Mouse (Mus musculus): ENCODE measurements at regions not wholly inside any gene's neighbourhood (a gene's known extent, or its start where the extent isn't known, plus 50 kb on each side); places are given as distances from the start of the nearest gene placed in this dataset. TPM values are rescaled to one million over a fixed set of nuclear protein-coding genes. Genes with fewer than 3 reads are reported as not detected.
"Not testable (repeated sequence)": the region's sequence is repeated elsewhere in the genome, so short reads cannot be mapped to it uniquely, and the experiment has no call there.

- no peak overlapping the region for H3K9ac ChIP-seq
- ATAC-seq (ENCODE audit: low FRiP score) = no peak
- no peak overlapping the region for H3K27ac ChIP-seq
- WGBS = 90% methylated on average over 4 of the region's 4 CpGs
- no peaks in the 10 kb centered on the region for H3K4me1 ChIP-seq (replicated peaks)
- no peak overlapping the region for H3K4me2 ChIP-seq
- H3K4me3 ChIP-seq = no peak overlapping the region
- H3K9me3 ChIP-seq = no peaks in the 10 kb centered on the region
- H3K36me3 ChIP-seq = no peaks in the 10 kb centered on the region
- no peaks in the 10 kb centered on the region for H3K27me3 ChIP-seq
Observed at GRCm38 (mm10) chr11:16669453-16670251, 82.4 kb upstream of the Egfr start.

- H3K4me3 ChIP-seq = no peak overlapping the region
- no peak for ATAC-seq (ENCODE audit: low FRiP score)
- H3K9me3 ChIP-seq = no peaks in the 10 kb centered on the region
- no peak overlapping the region for H3K27ac ChIP-seq
- no peak overlapping the region for H3K9ac ChIP-seq
- H3K4me2 ChIP-seq = no peak overlapping the region
- 74% methylated on average over 1 of the region's 1 CpGs for WGBS
- H3K27me3 ChIP-seq = no peaks in the 10 kb centered on the region
- H3K4me1 ChIP-seq (replicated peaks) = no peaks in the 10 kb centered on the region
- no peaks in the 10 kb centered on the region for H3K36me3 ChIP-seq
Observed at GRCm38 (mm10) chr11:16670282-16670681, 81.7 kb upstream of the Egfr start.

DNA sequence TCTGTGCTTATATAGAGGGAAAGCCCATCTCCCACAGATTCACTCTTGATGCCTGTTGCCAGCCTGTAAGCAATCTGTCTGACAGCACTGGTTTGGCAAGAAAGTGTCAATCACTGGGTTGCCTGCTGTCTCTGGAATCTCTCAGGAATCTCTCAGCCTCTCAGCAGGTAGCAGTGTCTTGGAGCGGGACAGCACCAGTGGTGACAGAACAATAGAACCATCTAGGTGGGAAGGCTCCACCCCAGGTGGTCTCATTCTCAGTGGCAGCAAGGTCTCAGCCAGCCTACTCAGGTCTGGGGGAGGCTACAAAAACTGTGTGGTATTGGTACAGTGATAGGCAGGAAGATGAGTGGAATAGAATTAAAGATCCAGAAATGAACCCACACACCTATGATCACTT, 76.1 kb upstream of the Egfr start:
- ATAC-seq (ENCODE audit: low FRiP score); H3K4me2 ChIP-seq; H3K4me1 ChIP-seq (replicated peaks); H3K9ac ChIP-seq; H3K4me3 ChIP-seq; H3K9me3 ChIP-seq; H3K36me3 ChIP-seq; H3K27ac ChIP-seq; H3K27me3 ChIP-seq: not testable (repeated sequence)
- 33% methylated on average over 1 of the region's 1 CpGs for WGBS

DNA sequence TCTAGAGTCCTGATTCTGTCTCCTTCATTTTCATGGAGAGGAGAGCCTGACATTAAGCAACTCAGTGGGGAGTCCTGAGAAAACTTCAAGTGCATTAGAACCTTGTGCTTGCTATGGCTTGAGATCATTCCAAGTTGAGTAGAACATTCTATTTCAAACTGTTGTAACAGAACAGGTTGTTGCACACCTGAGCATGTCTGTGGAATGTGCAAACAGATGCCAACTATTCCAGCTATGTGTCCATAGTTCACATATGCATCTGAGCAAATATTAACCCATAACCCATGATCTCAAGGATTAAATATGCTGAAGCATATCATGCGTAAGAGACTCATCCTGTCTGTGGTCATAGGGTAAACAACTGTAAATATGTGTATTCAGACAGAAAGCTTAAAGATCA, 68.5 kb upstream of the Egfr start:
- H3K36me3 ChIP-seq = no peaks in the 10 kb centered on the region
- H3K4me3 ChIP-seq = no peak overlapping the region
- H3K9me3 ChIP-seq = no peaks in the 10 kb centered on the region
- H3K27ac ChIP-seq = no peak overlapping the region
- H3K4me1 ChIP-seq (replicated peaks) = no peaks in the 10 kb centered on the region
- WGBS = 91% methylated on average over 1 of the region's 1 CpGs
- ATAC-seq (ENCODE audit: low FRiP score) = no peak
- no peak overlapping the region for H3K9ac ChIP-seq
- no peaks in the 10 kb centered on the region for H3K27me3 ChIP-seq
- H3K4me2 ChIP-seq = no peak overlapping the region

GRCm38 (mm10) chr11:16695596-16695995, 56.4 kb upstream of the Egfr start:
- no peaks in the 10 kb centered on the region for H3K36me3 ChIP-seq
- no peaks in the 10 kb centered on the region for H3K4me1 ChIP-seq (replicated peaks)
- no peaks in the 10 kb centered on the region for H3K9me3 ChIP-seq
- H3K27me3 ChIP-seq = no peaks in the 10 kb centered on the region
- ATAC-seq (ENCODE audit: low FRiP score) = no peak
- WGBS = 96% methylated on average over 1 of the region's 1 CpGs
- no peak overlapping the region for H3K9ac ChIP-seq
- H3K4me3 ChIP-seq = no peak overlapping the region
- H3K4me2 ChIP-seq = no peak overlapping the region
- H3K27ac ChIP-seq = no peak overlapping the region

DNA sequence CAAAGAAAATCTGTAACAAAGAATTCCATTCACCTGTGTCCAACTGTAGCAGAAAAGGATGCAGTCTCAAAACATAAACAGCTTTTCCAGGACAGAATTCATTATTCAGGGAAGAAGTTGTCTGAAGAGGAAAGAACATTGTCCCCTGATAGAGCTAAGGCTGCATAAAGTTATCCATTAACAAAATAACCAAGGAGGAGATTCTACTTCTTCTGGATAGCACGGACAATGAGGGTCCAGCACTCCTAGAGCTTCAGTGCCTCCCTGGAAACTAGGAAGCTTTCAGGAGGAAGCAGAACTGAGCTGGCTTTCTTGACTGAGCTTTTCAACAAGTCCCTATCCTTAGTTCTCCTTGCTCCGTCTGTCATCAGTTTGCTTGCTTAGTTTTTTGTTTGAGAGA, 55.2 kb upstream of the Egfr start:
- Histone ChIP-seq H3K9ac (no peak overlapping the region), H3K4me1 (replicated peaks) (no peaks in the 10 kb centered on the region), H3K9me3 (no peaks in the 10 kb centered on the region), H3K4me2 (no peak overlapping the region), H3K27ac (no peak overlapping the region), H3K36me3 (no peaks in the 10 kb centered on the region), H3K27me3 (no peaks in the 10 kb centered on the region), H3K4me3 (no peak overlapping the region)
- WGBS = 63% methylated on average over 2 of the region's 2 CpGs
- no peak for ATAC-seq (ENCODE audit: low FRiP score)

- 93% methylated on average over 4 of the region's 4 CpGs for WGBS
- no peak for ATAC-seq (ENCODE audit: low FRiP score)
- H3K4me2 ChIP-seq = no peak overlapping the region
- H3K27ac ChIP-seq = no peak overlapping the region
- H3K9ac ChIP-seq = no peak overlapping the region
- no peaks in the 10 kb centered on the region for H3K36me3 ChIP-seq
- no peaks in the 10 kb centered on the region for H3K27me3 ChIP-seq
- no peaks in the 10 kb centered on the region for H3K9me3 ChIP-seq
- H3K4me1 ChIP-seq (replicated peaks) = no peaks in the 10 kb centered on the region
- no peak overlapping the region for H3K4me3 ChIP-seq
Observed at GRCm38 (mm10) chr11:16701826-16702225, 50.2 kb upstream of the Egfr start.

Small RNAs in the stretch of these regions (microRNA-seq; reads per million reads assigned to microRNA genes)
- gene Gm24714 = not detected

Measured in hindbrain, embryonic 13.5 days (tissue).